ENCODE assay signal across 9 mouse cellular contexts in genomic region chr11:58096821-58097620, GRCm38 (mm10). TPM values are rescaled to one million over a fixed set of nuclear protein-coding genes. Genes with fewer than 3 reads are reported as not detected.
DNase-seq lines count a peak whose midpoint lies in the region; TF ChIP-seq lines count a peak whose summit lies in the region.
"Had no signal": no experiment of that assay in that cellular context is flagged by ENCODE, and none has a peak within 500 bp of the region (broad histone marks: within the 10 kb centered on the region; RNA-seq: fewer than 3 reads in every experiment).

No protein-coding gene starts in this region.

- H3K4me3 ChIP-seq in liver, adult 2 months (ENCODE audit: insufficient read depth, low read depth, low read length) = peak overlapping the region; percentile 23; the same call in 1 of the 2 replicates
- 0 out of 2 replicates have a peak overlapping the region, but pooled peaks have one; percentile 13 for H3K4me3 ChIP-seq in cortical plate, adult 2 months (ENCODE audit: insufficient read depth, low read length)
- peak overlapping the region; percentile 52; the same call in 1 of the 2 replicates for H3K4me3 ChIP-seq in hindbrain, embryonic 10.5 days

- H3K9ac ChIP-seq in liver, adult 2 months (ENCODE audit: low read depth, low read length) = peak overlapping the region; percentile 20; the same call in 1 of the 2 replicates

- peak overlapping the region; percentile 84 for H3K27ac ChIP-seq in liver, adult 2 months (replicated peaks; ENCODE audit: insufficient read depth, low read depth, low read length)
- H3K27ac ChIP-seq in cortical plate, adult 2 months (ENCODE audit: insufficient read depth, low read length) = no peak overlapping the region
- H3K27ac ChIP-seq in hindbrain, embryonic 10.5 days = no peak overlapping the region
- H3K27ac ChIP-seq: macrophage had no signal

- no peaks in the 10 kb centered on the region for H3K9me3 ChIP-seq in hindbrain, embryonic 10.5 days

- H3K4me1 ChIP-seq in liver, adult 2 months (ENCODE audit: control insufficient read depth, insufficient read depth, low read length) = peaks cover 27% of the 10 kb centered on the region
- no peaks in the 10 kb centered on the region for H3K4me1 ChIP-seq in cortical plate, adult 2 months (ENCODE audit: control insufficient read depth, insufficient read depth, low read length)
- peaks cover 22% of the 10 kb centered on the region for H3K4me1 ChIP-seq in hindbrain, embryonic 10.5 days (replicated peaks)

- WGBS in liver, adult 2 months = 42% methylated on average over 20 of the region's 20 CpGs
- 51% methylated on average over 20 of the region's 20 CpGs for WGBS in hindbrain, embryonic 10.5 days

- DNase-seq in liver, adult 2 months (ENCODE audit: extremely low read depth, low read depth, low spot score) = peak; percentile 48
- DNase-seq in liver = no peak
- DNase-seq in hindbrain, embryonic 10.5 days (ENCODE audit: low spot score) = no peak
- peak; percentile 20 for DNase-seq in lung, postnatal 10 days
- no peak for DNase-seq in ovary, postnatal 10 days (ENCODE audit: low spot score)
- DNase-seq in gastrocnemius, adult 8-10 months (ENCODE audit: low spot score in 2 of 2) = no peak
- no peak for DNase-seq in retina, embryonic 14.5 days (ENCODE audit: low spot score)

- H3K79me2 ChIP-seq in liver, adult 2 months (ENCODE audit: control insufficient read depth, insufficient read depth, low read length) = no peaks in the 10 kb centered on the region

- no peaks in the 10 kb centered on the region for H3K36me3 ChIP-seq in liver, adult 2 months (ENCODE audit: control insufficient read depth, insufficient read depth, low read length)
- H3K36me3 ChIP-seq in hindbrain, embryonic 10.5 days = no peaks in the 10 kb centered on the region

- no peak for TF ChIP-seq CTCF in liver, adult 2 months (IDR thresholded peaks at IDR 0.05; ENCODE audit: low read depth, low read length)
- TF ChIP-seq CTCF in cortical plate, adult 2 months (IDR thresholded peaks at IDR 0.05; ENCODE audit: extremely low read depth, insufficient read depth, low read length) = no peak

- TF ChIP-seq POLR2A in liver, adult 2 months (IDR thresholded peaks at IDR 0.05; ENCODE audit: extremely low read depth, insufficient read depth, low read length) = no peak
- no peak for TF ChIP-seq POLR2A in cortical plate, adult 2 months (IDR thresholded peaks at IDR 0.05; ENCODE audit: extremely low read depth, insufficient read depth, low read length)

- no peaks in the 10 kb centered on the region for H3K27me3 ChIP-seq in liver, adult 2 months (ENCODE audit: control insufficient read depth, insufficient read depth, low read length)
- H3K27me3 ChIP-seq in hindbrain, embryonic 10.5 days (ENCODE audit: insufficient read depth, poor library complexity, severe bottlenecking) = peaks cover 40% of the 10 kb centered on the region

RNA-seq across cellular contexts. Expression of gene Gm12248, which starts 4.1 kb away (rescaled TPM):
- total RNA-seq in liver, adult 2 months (2014; rRNA removed) = not detected in 2 replicates
- polyA plus RNA-seq in liver, adult 2 months (2012; rRNA removed) = 1.7 TPM in 2 replicates
- not detected in 2 replicates for polyA plus RNA-seq in cortical plate, adult 2 months (2012; rRNA removed)
- 0.17 TPM in 1 of 2 replicates, not detected in the other for polyA plus RNA-seq in hindbrain, embryonic 10.5 days (2016; fragmentation: Nextera tagmentation; extraction: Ambion mirVana)
- not detected for total RNA-seq in gastrocnemius, adult 8-10 months (2022)
- polyA plus RNA-seq: macrophage had no signal

RNA-seq across cellular contexts. Expression of gene Cnot8, which starts 6.9 kb away (rescaled TPM):
- total RNA-seq in liver, adult 2 months (2014; rRNA removed) = 48.0 and 49.1 TPM in 2 replicates
- 40.2 and 49.0 TPM in 2 replicates for polyA plus RNA-seq in liver, adult 2 months (2012; rRNA removed)
- 75.1 and 81.7 TPM in 2 replicates for polyA plus RNA-seq in cortical plate, adult 2 months (2012; rRNA removed)
- 103 and 106 TPM in 2 replicates for polyA plus RNA-seq in hindbrain, embryonic 10.5 days (2016; fragmentation: Nextera tagmentation; extraction: Ambion mirVana)
- 10 to 100 TPM; 30.3 to 36.8 (median 32.5) TPM for total RNA-seq in gastrocnemius, adult 8-10 months (2022)

Comparison
In these comparisons a context has a peak if more than half of its experiments do, and no peak if none do; other contexts are left out.
1. DNase-seq: peak in liver, adult 2 months (single experiment) and lung, postnatal 10 days (single experiment); none in liver (single experiment), hindbrain, embryonic 10.5 days (single experiment), ovary, postnatal 10 days (single experiment), gastrocnemius, adult 8-10 months (0 of 2) and retina, embryonic 14.5 days (single experiment).
2. Peak in every context shown above with its lines, with median percentiles within 50 percentile points of each other: H3K4me3 ChIP-seq.